Mouse (Mus musculus): ENCODE measurements around the gene Ywhag.

Ywhag gene

GRCm38 (mm10) chr5:135879449-135880158 lies 54.8 kb downstream of the Ywhag start:
- DNase-seq: peak; percentile 54

GRCm38 (mm10) chr5:135877831-135878231 lies 56.6 kb downstream of the Ywhag start:
- peak; percentile 60 for DNase-seq

GRCm38 (mm10) chr5:135877180-135877579 lies 57.2 kb downstream of the Ywhag start:
- peak; percentile 48 for DNase-seq

GRCm38 (mm10) chr5:135873753-135874152 lies 60.7 kb downstream of the Ywhag start:
- DNase-seq: no peak

GRCm38 (mm10) chr5:135872996-135873395 lies 61.4 kb downstream of the Ywhag start:
- no peak for DNase-seq

- DNase-seq: no peak
These were observed 63.9 kb downstream of the Ywhag start for GRCm38 (mm10) chr5:135870505-135870904.

GRCm38 (mm10) chr5:135869661-135870423 lies 64.6 kb downstream of the Ywhag start:
- DNase-seq: peak; percentile 37

GRCm38 (mm10) chr5:135868653-135869052 lies 65.8 kb downstream of the Ywhag start:
- peak; percentile 43 for DNase-seq

- peak; percentile 45 for DNase-seq
These were observed 66.5 kb downstream of the Ywhag start for GRCm38 (mm10) chr5:135867637-135868593.

- DNase-seq: no peak
These were observed 67.8 kb downstream of the Ywhag start for GRCm38 (mm10) chr5:135866662-135867061.

All from cerebellum, adult 9-11 months (tissue).